Mouse (Mus musculus): Measurements from ENCODE around the gene Suclg2.

DNA sequence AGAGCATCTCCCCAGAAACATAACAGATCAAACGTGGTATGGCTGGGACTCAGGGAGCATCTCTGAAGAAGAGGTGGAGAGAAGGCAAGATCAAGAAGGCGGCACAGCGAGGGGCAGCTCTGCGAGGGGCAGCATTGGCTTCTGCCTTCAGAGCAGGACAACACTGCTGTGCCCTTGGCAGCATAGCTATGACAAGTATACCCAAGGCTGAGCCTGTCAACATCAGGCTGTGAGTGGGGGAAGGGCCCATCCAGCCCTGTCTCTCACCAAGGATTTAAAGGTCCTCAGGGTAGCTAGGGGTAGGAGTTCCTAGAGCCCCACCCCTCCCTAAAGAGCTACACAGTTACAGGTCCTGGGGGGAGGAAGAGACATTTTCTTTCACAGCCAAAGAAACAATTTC, 23.7 kb downstream of the Suclg2 start:
- TF ChIP-seq POLR2A (IDR thresholded peaks at IDR 0.05; ENCODE audit: insufficient read depth, low read length) (no peak), CTCF (IDR thresholded peaks at IDR 0.05; ENCODE audit: low read depth, low read length) (no peak)

All from ES-Bruce4 (cell line).